Mouse (Mus musculus) forebrain, embryonic 11.5 days (tissue): Measurements from ENCODE around the gene Kiss1. TPM values are rescaled to one million over a fixed set of nuclear protein-coding genes. Genes with fewer than 3 reads are reported as not detected.

ENCODE experiments used
- ATAC-seq: fragments of 200-750 bp; cut with Nextera tagmentation; replicated peaks from 2 replicates; pipeline ENCODE4 v1.8.0; 2017; ENCODE audit warnings: moderate TSS enrichment; ENCODE audit not compliant: low FRiP score
- DNase-seq: peaks from one replicate; pipeline ENCODE4 v3.0.0-alpha.2; 2017; ENCODE audit warnings: low spot score
- H3K27ac ChIP-seq: fragments of 300-500 bp; sonication (generic); 2 replicates; pipeline ENCODE4 v1.5.1; 2014; ENCODE audit warnings: low read depth, low read length
- H3K27me3 ChIP-seq: fragments of 300-500 bp; sonication (generic); 2 replicates; pipeline ENCODE4 v1.6.1; 2014; ENCODE audit warnings: mild to moderate bottlenecking, low read length, mixed read lengths; ENCODE audit not compliant: control insufficient read depth, insufficient read depth
- H3K36me3 ChIP-seq: fragments of 300-500 bp; sonication (generic); 2 replicates; pipeline ENCODE4 v1.6.1; 2014; ENCODE audit warnings: mild to moderate bottlenecking, low read length, moderate library complexity, mixed read lengths; ENCODE audit not compliant: control insufficient read depth, insufficient read depth
- H3K4me1 ChIP-seq: fragments of 300-500 bp; sonication (generic); replicated peaks from 2 replicates; pipeline ENCODE4 v1.6.1; 2014; ENCODE audit warnings: low read length, mixed read lengths; ENCODE audit not compliant: control insufficient read depth, insufficient read depth
- H3K4me2 ChIP-seq: fragments of 300-500 bp; sonication (generic); 2 replicates; pipeline ENCODE4 v1.6.1; 2014; ENCODE audit warnings: low read depth, mild to moderate bottlenecking, low read length, moderate library complexity, mixed read lengths; ENCODE audit not compliant: severe bottlenecking
- H3K4me3 ChIP-seq: fragments of 300-500 bp; sonication (generic); 2 replicates; pipeline ENCODE4 v1.5.1; 2014; ENCODE audit warnings: low read depth, low read length
- H3K9ac ChIP-seq: fragments of 300-500 bp; sonication (generic); 2 replicates; pipeline ENCODE4 v1.6.1; 2014; ENCODE audit warnings: low read length
- H3K9me3 ChIP-seq: fragments of 300-500 bp; sonication (generic); 2 replicates; pipeline ENCODE4 v1.6.1; 2016; ENCODE audit warnings: low read length, mixed read lengths; ENCODE audit not compliant: control insufficient read depth
- WGBS: fragments of 180-500 bp; shearing (Covaris S2); extraction: QIAGEN DNeasy Blood & Tissue Kit; methylation state at CpG from one replicate; pipeline ENCODE4 v1.1.7; 2014; 5-methylcytosine and 5-hydroxymethylcytosine counted together
- polyA plus RNA-seq: library from polyadenylated mRNA; unstranded; fragments of >200 nt; fragmentation: Nextera tagmentation; extraction: Ambion mirVana; gene quantifications from 2 replicates; pipeline ENCODE4 v1.2.1, GENCODE M21; 2014

The Kiss1 gene
- polyA plus RNA-seq, 1 experiment from 2014 or later, result 0.43 TPM

- Histone ChIP-seq H3K4me1 (no peaks in the 10 kb centered on the region), H3K9ac (no peak overlapping the region), H3K36me3 (no peaks in the 10 kb centered on the region; the same call in 1 of the 2 replicates), H3K9me3 (no peaks in the 10 kb centered on the region), H3K4me3 (no peak overlapping the region), H3K27ac (no peak overlapping the region), H3K4me2 (no peak overlapping the region), H3K27me3 (no peaks in the 10 kb centered on the region)
- WGBS, result 90% methylated on average over 4 of the region's 4 CpGs
- no peak for ATAC-seq
- DNase-seq, result no peak
Measured at GRCm38 (mm10) chr1:133287051-133287450, 34.6 kb upstream of the Kiss1 start.

- no peak overlapping the region for H3K9ac ChIP-seq
- H3K9me3 ChIP-seq, result no peaks in the 10 kb centered on the region
- ATAC-seq (no peak), DNase-seq (no peak)
- H3K36me3 ChIP-seq, result no peaks in the 10 kb centered on the region; the same call in 1 of the 2 replicates
- H3K27ac ChIP-seq, result no peak overlapping the region
- H3K27me3 ChIP-seq, result no peaks in the 10 kb centered on the region
- H3K4me2 ChIP-seq, result no peak overlapping the region
- H3K4me1 ChIP-seq, result no peaks in the 10 kb centered on the region
- 95% methylated on average over 12 of the region's 12 CpGs for WGBS
- no peak overlapping the region for H3K4me3 ChIP-seq
Measured at GRCm38 (mm10) chr1:133287880-133288279, 33.8 kb upstream of the Kiss1 start.

GRCm38 (mm10) chr1:133291888-133292287 lies 29.8 kb upstream of the Kiss1 start:
- no peaks in the 10 kb centered on the region; the same call in 1 of the 2 replicates for H3K36me3 ChIP-seq
- no peak overlapping the region for H3K4me2 ChIP-seq

GRCm38 (mm10) chr1:133292608-133293007 lies 29.1 kb upstream of the Kiss1 start:
- H3K9me3 ChIP-seq, result no peaks in the 10 kb centered on the region
- no peak for ATAC-seq
- no peak overlapping the region for H3K27ac ChIP-seq
- no peaks in the 10 kb centered on the region for H3K4me1 ChIP-seq
- H3K27me3 ChIP-seq, result no peaks in the 10 kb centered on the region
- no peak overlapping the region for H3K9ac ChIP-seq
- H3K4me2 ChIP-seq, result no peak overlapping the region
- no peaks in the 10 kb centered on the region; the same call in 1 of the 2 replicates for H3K36me3 ChIP-seq
- DNase-seq, result no peak
- H3K4me3 ChIP-seq, result no peak overlapping the region

More at GRCm38 (mm10) chr1:133291888-133292287, 29.8 kb upstream of the Kiss1 start:
- Histone ChIP-seq H3K27ac (no peak overlapping the region), H3K9me3 (no peaks in the 10 kb centered on the region), H3K27me3 (no peaks in the 10 kb centered on the region), H3K9ac (no peak overlapping the region), H3K4me3 (no peak overlapping the region), H3K4me1 (no peaks in the 10 kb centered on the region)
- ATAC-seq (no peak), DNase-seq (no peak)
- 91% methylated on average over 6 of the region's 6 CpGs for WGBS

- no peak overlapping the region for H3K4me3 ChIP-seq
- no peak overlapping the region for H3K9ac ChIP-seq
- no peaks in the 10 kb centered on the region for H3K9me3 ChIP-seq
- no peak for DNase-seq
- H3K36me3 ChIP-seq, result no peaks in the 10 kb centered on the region; the same call in 1 of the 2 replicates
- H3K27ac ChIP-seq, result no peak overlapping the region
- H3K4me2 ChIP-seq, result no peak overlapping the region
- ATAC-seq, result no peak
- H3K27me3 ChIP-seq, result no peaks in the 10 kb centered on the region
- 95% methylated on average over 9 of the region's 9 CpGs for WGBS
- 0 out of 2 replicates have a peak, but pooled peaks cover 2% of the 10 kb centered on the region for H3K4me1 ChIP-seq
Measured at GRCm38 (mm10) chr1:133296376-133296775, 25.3 kb upstream of the Kiss1 start.

GRCm38 (mm10) chr1:133298816-133299215 lies 22.9 kb upstream of the Kiss1 start:
- WGBS, result 48% methylated on average over 14 of the region's 14 CpGs
- DNase-seq (no peak), ATAC-seq (no peak)
- Histone ChIP-seq H3K27me3 (no peaks in the 10 kb centered on the region), H3K4me1 (0 out of 2 replicates have a peak, but pooled peaks cover 2% of the 10 kb centered on the region), H3K4me3 (no peak overlapping the region), H3K9ac (no peak overlapping the region), H3K27ac (no peak overlapping the region), H3K36me3 (no peaks in the 10 kb centered on the region; the same call in 1 of the 2 replicates), H3K4me2 (no peak overlapping the region), H3K9me3 (no peaks in the 10 kb centered on the region)

GRCm38 (mm10) chr1:133302540-133302939 lies 19.1 kb upstream of the Kiss1 start:
- Histone ChIP-seq H3K9me3 (no peaks in the 10 kb centered on the region), H3K9ac (no peak overlapping the region), H3K36me3 (no peaks in the 10 kb centered on the region), H3K4me3 (no peak overlapping the region), H3K27me3 (no peaks in the 10 kb centered on the region), H3K4me1 (0 out of 2 replicates have a peak, but pooled peaks cover 2% of the 10 kb centered on the region), H3K4me2 (no peak overlapping the region), H3K27ac (no peak overlapping the region)
- ATAC-seq, result no peak
- no peak for DNase-seq
- 59% methylated on average over 3 of the region's 3 CpGs for WGBS

GRCm38 (mm10) chr1:133306842-133307241 lies 14.8 kb upstream of the Kiss1 start:
- Histone ChIP-seq H3K9me3 (no peaks in the 10 kb centered on the region), H3K4me1 (no peaks in the 10 kb centered on the region), H3K4me2 (no peak overlapping the region), H3K27me3 (no peaks in the 10 kb centered on the region), H3K9ac (no peak overlapping the region), H3K36me3 (no peaks in the 10 kb centered on the region), H3K27ac (no peak overlapping the region), H3K4me3 (no peak overlapping the region)
- ATAC-seq, result peak; percentile 53
- WGBS, result 13% methylated on average over 4 of the region's 4 CpGs
- DNase-seq, result peak; percentile 88

GRCm38 (mm10) chr1:133307318-133307717 lies 14.4 kb upstream of the Kiss1 start:
- 0 out of 2 replicates have a peak, but pooled peaks have one; percentile 63 for ATAC-seq
- Histone ChIP-seq H3K4me3 (no peak overlapping the region), H3K36me3 (no peaks in the 10 kb centered on the region), H3K4me2 (no peak overlapping the region), H3K9me3 (no peaks in the 10 kb centered on the region), H3K27ac (no peak overlapping the region), H3K27me3 (no peaks in the 10 kb centered on the region), H3K4me1 (no peaks in the 10 kb centered on the region), H3K9ac (no peak overlapping the region)
- peak; percentile 69 for DNase-seq
- WGBS, result 15% methylated on average over 6 of the region's 6 CpGs
